Mouse (Mus musculus) induced T-regulatory cell, adult 2 months (primary cell): ENCODE data around the gene Cdh1.
A peak's percentile ranks its signal among the peaks of the same experiment; 100 is the strongest.

ENCODE experiments used
- DNase-seq: peaks from one replicate; pipeline ENCODE4 v3.0.0-alpha.2; 2012; ENCODE audit warnings: low read depth

Cdh1 gene

DNA sequence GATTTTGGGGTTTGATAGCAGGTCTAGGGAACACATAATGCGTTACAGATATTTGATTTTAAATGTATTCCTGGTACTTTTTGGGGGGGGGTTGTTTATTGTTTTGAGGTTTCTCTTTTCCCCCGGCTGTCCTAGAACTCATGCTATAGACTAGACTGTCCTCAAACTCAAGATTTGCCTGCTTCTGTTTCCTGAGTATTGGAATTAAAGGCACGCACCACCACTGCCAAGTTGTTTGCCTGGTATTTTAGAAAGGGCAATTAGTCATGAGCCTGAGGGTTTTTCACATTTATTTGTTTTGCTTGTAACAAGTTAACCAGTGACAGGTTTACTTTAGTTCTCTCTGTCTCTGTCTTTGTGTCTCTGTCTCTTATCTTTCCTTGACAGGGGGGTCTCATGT, 20.3 kb downstream of the Cdh1 start:
- no peak for DNase-seq

DNA sequence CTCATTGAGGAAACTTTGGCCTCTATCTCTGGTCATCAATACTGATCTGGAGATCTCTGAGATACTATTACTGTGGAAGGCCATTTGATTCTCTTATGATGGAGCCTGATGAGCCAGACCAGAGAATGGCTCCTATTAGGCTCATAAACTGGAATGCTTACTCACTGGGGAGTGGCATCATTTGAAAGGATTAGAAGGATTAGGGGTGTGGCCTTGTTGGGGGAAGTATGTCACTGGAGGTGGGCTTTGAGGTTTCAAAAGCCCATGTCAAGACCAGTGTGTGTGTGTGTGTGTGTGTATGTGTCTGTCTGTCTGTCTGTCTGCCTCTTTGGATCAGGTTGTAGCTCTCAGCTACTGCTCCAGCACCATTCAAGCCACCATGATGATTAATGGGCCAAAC, 20.8 kb downstream of the Cdh1 start:
- DNase-seq: no peak

DNA sequence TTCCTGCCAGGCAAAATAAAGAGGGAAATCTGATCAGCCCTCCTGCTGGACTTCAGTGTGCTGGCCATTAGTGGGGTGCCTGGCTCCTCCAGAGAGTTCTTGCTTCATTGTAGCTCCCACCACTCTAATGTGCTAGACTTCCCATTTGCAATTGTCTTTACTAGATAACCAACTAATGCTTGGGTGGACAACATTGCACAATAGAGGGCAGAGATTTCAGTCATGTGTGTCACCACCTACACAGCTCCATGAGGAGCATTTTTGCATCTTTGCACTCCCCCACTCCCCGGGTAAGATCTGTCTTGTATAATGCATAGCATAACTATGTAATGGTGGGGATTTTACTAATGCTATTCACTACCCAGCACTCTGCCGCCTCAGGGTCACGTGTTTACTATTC, 21.6 kb downstream of the Cdh1 start:
- DNase-seq: no peak

DNA sequence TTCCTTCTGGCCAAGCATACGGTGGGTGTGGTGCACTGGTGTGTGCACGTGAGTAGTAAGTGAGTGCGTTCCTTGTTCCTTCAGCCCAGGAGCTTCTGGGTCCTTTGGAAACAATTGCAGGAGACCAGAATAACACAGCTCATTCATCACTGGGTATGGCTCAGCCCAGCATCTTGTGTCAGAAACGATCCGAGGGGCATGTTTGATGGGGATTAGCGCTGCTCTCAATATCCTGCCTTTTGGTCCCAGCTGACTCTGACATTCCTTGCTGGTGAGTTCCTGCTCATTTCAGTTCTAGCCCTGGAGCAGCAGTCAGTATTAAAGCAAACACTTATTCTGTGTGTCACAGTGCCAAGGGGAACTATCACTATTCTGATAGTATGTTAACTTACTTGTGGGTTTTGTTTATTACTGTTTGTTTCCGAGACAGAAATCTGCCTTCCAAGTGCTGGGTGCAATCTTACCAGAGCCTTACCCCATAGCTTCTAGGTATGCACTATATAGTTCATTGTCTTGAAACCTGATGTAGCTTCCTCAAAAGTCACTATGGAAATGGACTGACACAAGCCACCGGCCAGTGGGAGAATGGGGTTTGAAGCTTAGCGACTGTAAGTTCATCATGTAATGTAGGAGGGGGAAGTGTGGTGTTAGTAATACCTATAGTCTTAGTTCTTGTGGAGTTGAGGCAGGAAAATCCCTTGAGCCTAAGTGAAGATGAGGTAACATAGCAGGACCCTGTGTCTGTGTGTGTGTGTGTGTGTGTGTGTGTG, 23.1 kb downstream of the Cdh1 start:
- DNase-seq: no peak

DNA sequence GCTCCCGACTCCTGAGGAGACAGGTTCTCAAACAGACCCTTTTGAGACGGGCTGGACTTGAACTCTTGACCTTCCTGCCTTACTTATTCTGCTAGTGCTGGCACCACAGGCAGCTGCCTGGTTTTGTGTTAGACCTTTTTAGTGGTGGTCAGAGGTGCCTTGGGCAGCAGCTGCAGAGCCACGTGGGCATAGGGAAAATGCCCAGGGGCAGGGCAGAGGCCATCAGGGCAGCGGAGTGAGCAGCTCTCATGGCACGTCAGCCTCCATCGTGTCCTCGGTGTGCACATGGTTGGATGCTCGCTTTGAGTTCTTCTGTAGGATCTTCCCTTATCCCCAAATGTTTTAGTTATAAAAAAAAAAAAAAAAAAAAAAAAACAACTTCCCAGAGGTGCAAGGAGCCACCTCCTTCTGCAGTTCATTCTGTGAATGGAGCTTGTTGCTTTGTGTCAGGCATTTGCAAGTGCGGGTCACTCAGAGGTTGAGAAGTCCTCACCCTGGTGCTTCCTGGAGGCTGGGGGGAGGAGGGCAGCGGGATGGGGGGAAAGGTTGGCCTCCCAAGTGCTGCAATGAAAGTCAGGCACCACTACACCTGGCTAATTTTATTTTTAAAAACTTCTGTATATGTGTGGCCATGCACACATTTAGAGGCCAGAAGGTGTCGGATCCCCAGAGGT, 25.3 kb downstream of the Cdh1 start:
- DNase-seq: no peak

DNA sequence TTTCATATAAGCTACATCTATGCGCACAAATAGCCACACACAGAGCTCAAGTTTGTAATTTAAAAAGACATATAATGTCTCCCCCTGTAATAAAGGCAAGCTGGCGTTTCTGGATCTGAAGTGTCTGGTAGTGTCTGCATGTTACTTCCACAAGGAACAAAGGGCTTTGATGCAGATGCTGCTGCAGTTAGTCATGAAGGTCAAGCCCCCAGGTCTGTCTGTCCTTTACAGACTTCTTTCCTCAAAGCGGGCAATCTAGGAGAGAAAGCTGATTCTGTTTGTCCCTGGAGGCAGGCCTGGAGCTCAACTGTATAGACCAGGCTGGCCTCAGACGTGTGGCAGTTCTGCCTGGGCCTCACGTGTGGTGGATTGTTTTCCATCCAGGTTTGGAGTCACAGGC, 26.3 kb downstream of the Cdh1 start:
- DNase-seq: no peak

DNA sequence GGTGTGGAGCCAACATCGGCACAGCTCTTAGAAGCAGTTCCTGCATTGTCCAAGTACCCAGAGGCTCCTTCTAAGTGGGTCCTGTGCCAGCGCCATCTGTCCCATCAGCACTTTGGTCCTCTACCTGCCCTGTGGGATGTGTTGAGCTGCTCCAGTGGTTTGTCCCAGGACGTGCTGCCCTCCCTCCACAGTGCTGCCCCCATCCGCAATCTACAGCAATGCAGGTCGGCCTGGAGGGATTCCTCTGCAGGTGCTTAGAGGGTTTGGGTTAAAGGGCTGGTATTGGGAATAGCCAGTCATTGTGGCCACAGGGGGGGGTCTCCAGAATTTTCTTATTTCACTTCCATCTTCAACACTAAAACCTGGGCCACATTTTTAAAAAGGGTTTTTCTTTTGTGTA, 28.8 kb downstream of the Cdh1 start:
- DNase-seq: no peak

DNA sequence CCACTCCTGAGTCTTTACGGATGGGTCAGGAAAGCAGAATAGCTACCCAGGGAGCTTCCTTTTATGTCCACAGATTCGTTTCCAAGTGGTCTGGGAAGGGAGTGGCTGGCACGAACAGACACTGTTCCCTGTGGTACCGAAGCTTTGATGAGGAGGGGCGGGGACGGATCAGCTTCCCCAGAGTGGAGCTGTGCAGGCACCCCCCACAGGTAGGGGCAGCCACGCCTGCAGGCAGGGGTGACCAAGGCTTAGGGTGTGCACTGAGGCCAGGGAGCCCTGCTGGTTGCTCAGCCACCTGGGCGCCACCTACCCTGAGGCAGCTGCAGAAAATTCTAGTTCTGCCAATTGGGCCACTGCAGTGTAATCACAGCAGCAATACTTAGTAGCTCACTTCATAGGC, 29.5 kb downstream of the Cdh1 start:
- DNase-seq: no peak

DNA sequence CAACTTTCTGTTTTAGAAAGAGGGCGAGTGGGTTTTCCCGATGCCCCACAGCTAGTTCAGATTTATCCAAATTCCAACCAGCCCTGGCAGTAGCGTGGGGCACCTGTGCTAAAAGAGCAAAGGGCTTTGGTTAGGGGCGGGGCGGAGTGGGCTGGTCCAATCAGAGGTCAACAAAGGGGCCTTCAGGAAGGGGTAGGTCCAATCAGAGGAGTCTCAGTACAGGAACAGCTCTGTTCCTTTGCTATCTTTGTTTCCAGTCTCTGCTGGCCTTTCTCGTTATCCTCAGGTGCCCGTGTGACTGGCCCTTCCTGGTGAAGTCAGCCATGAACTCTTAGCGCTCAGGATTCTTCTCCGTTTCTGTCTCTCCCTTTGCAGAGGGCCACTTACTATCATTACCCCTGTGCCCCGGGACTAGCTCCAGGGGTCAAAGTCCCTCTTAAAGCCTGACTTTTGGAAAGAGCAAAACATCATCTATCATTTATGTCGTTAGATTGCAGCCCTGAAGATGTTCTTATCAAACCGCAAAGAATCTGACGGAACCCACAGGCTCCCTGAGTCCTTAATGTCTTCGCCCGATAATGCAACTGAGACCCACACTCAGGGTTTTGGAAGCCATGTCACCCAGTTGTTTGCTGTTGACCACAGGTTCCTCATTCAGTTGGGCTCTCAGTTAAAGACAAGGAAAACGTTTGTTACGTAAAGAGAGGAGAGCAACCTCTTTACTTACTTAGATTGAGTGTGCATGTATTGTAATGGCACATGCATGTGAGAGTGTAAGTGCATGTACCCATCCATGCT, 30.4 kb downstream of the Cdh1 start:
- peak; percentile 66 for DNase-seq

DNA sequence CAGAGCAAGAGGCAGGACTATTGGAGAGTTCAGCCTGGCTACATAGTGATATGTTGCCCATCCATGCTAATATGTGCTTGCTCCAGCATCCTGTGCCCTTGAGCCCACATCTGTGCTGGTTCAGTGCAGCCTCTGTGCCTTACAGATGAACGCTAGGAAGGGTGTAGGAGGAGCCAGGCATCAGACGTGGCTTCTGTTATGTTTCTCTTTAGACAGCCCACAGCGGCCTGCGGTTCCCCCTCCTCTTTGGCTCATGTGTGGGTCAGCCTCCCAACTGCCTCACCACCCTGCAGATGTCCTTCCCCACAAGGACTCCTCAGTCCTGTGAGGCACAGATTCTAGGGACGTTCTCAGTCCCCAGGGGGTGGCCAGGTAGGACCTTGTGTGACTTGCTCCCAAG, 32.1 kb downstream of the Cdh1 start:
- DNase-seq: no peak

DNA sequence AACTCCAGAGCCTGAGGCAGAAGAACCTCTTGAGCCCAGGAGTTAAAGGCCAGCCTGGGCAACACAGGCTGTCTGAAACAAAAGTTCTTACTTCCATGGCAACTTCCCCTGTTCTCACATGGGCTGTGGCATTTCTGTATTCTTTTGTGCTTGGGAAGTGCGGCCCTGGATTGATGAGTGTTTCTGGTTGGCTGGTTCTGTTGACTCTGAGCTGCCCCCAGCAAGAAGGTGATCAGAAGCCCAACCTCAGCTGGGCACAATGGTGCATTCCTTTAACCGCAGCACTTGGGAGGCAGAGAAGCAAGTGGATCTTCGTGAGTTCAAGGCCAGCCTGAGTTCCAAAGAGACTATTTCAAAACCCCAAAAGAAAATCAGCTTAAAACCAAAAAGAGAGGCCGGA, 34.3 kb downstream of the Cdh1 start:
- no peak for DNase-seq

DNA sequence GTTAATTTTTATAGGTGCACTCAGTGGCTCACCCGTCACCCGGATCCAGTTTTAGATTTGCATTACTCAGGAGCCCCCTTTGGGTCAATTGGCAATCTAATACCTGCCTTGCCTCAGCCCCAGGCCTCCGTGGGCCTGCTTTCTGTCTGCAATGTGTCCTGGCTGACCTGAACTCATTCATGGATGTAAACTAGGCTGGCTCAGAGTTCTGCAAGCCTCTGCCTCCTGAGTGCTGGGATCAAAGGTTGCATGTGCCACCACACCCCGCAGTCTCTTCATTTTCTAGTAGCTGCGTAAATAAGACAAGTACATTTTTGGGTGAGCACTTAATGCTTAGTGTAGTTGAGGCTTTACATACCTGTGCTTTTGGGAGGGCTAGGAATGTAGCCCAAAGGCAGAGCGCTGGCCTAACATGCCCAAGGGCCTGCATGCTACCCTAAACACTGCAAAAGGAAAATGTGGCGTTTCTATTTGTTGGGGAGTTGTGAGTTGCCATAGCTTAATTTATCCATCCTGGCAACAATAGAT, 35.7 kb downstream of the Cdh1 start:
- no peak for DNase-seq

DNA sequence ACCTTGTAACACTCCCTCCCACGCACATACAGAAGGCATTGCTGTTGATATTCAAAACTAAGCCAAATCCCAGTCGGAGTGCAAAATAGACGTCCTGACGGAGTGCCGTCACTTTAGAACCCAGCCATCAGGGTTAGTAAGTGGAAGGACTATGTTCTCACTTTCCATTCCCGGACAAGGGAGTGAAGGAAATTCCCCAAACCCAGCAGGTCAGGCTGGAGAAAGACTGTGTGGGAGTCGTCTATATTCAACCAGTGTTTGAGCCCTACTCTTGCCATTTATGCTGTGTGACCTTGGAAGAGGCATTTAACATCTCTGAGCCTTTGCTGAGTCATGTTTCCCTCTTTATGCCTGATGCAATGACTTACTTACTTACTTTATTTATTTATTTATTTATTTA, 37.1 kb downstream of the Cdh1 start:
- no peak for DNase-seq

DNA sequence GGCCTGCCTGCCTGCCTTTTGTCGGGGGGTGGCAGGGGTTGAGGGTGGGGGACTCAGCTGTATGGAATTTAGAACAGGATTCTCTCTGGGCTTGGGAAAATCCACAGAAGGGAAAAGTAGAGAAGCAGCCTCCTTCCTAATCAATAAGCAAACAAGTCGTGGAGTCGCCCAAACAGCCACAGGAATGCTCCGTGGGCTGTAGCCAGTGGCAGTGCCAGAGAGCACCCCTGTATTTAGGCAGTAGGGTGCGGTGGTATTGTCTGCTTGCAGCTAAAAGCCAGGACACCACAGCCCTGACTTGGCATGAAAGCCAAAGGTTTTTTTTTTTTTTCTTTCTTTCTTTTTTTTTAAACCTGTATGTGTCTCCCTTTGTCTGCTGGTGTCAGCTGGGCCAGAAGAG, 37.8 kb downstream of the Cdh1 start:
- DNase-seq: no peak

DNA sequence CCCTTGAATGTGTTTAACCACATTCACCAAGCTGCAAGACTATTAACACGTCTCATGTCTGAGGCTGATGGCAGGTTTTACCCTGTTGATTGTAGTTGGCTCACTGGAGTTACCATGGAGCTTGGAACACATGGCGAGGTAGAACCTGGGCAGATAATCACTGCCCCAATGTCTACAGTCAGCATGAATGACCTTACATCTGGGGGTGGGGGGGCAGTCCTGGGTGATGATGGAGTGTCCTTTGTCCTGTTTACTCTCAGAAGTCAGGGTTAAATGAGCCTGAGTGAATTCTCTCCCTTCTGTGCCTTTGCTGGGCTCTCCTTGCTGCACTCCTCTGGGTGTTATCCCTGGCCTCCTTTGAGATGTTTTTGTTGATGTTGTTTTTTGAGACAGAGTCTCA, 39.0 kb downstream of the Cdh1 start:
- no peak for DNase-seq

DNA sequence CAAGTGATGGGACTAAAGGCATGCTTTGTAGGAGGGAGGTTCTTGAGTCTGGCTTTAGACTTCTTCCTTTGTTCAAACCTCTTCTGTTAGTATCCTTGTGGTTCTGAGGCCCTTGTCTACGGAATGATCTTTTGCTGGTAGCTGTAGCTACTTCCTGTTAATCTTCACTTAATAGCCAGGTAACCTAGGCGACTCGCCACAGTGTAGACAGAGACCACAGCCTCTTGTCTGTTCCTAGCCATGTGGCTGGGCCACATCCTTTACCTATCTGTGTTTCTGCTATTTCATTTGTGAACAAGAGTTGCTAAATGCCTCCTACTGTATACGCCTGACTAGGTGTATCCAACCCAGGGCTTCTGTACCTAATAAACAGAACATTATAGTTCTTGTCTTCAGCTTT, 39.9 kb downstream of the Cdh1 start:
- DNase-seq: peak; percentile 83

DNA sequence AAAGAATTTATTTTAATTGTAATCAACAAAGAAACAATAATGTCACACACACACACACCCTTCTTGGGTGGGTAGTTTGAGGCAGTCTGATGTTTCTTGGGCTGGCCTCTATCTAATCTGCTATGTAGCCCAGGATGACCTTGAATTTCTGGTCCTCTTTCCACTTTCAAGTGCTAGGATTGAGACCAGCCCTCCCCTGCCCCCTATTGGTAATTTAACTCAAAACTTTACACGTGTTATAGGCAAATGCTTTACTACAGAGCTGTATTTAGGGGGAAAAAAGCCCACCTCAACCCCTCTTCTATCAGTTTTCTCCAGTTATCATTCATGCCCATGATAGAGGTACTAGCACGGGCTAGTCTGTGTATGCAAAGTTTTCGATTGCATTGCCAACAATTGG, 41.8 kb downstream of the Cdh1 start:
- DNase-seq: peak; percentile 40

DNA sequence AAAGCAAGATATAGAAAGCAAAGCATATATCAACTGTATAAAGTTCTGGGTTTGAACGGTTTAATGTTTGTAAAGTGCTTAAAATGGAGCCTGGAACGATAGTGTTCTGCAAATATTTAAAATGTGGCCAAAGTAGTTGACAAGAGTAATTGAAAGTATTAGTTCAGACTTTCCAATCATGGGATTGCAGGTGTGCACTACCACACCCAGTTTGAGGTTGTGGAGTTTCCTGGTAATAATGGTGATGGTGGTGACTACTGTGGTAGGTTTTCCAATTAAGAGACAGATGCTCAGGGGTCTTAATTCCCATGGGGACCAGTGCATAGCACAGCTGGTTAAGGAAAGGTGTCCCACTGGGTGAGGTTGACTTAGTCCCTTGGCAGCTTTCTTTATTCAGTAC, 43.0 kb downstream of the Cdh1 start:
- DNase-seq: no peak

DNA sequence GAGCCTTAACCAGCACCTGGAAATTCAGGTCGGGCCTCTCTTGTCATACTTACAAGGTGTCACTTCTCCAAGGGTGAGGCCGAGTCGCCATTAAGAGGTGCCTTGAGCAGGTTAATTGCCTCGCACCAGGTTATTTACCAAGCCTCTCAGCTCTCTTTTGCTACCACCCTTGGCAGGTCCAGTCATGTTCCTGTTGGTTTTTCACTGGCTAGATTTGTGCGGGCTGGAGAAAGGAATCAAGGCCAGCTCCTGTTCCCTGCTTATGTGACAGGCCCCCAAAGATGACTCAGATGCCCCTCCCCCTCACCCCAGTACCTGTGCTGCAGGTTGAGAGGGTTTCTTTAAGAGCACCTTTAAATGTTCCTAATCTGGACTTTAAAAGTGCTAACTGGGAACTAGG, 43.6 kb downstream of the Cdh1 start:
- no peak for DNase-seq

DNA sequence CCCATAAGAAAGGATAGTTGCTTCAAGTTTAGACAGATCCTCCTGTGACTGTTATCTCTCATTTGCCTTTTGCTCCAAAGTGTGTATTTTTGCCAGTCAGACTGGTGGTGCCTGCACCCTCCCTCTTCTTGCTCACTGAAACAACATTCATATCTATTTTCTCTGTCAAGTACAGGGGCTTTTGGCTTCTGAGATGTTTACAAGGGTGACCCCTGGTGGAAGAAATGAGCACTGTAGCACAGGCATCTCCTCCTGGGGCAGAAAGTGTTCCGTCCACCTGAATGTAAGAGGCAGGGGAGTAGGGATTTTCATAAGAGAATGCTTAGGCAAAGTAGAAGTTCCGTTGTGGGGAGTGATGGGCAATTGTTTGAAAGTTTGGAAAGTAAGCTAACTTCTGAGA, 44.2 kb downstream of the Cdh1 start:
- peak; percentile 88 for DNase-seq

DNA sequence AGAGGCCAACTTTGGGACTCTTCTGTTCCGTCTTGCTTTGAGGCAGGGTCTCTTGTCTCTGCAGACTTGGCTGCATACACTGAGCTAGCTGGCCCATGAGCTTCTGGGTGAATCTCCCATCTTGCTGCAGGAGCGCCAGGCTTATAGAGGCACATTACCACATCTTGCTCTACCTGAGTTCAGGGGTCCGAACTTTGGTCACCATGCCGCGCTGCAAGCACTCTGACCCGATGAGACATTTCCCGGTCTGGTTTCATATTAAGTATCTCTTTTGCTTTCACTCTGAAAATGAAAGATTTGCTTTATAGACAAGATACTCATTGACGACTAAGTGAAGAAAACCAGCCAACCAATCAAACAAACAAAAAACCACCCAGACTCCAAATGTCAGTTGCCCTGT, 45.3 kb downstream of the Cdh1 start:
- no peak for DNase-seq

DNA sequence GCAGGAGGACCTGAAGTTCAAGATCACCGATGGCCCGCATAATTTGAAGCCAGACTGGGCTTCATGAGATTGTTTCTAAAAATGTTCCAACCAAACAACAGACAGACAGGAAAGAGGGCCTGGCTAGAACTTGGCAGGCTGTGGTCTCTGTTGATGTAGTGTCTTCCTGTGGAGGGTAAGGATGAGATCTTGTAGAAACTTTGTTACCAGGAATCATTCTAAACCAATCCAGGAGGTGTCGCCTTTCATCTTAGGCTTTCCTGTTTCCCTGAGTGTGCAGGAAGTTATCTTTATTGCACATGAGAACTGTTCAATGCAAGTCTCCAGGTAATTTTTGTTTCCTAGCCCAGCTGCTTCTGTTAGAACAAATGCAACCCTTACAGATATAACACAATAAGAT, 48.8 kb downstream of the Cdh1 start:
- no peak for DNase-seq

DNA sequence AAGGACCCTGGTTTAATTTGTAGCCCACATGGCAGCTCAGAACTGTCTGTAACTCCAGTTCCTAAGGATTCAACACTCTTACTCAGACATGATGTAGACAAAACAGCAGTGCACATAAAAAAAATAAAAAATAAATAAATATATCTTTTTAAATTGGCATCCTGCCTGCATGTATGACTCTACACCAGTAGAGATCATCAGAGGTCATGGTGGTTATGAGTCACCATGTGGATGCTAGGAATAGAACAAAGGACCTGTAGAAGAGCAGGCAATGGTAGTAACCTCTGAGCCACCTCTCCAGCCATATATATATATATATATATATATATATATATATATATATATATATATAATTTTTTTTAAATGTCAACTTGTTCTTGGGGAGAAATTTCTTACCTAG, 52.9 kb downstream of the Cdh1 start:
- DNase-seq: no peak
